Comparison of ENCODE assay signal across 15 mouse cellular contexts in genomic region chr12:102450437-102450836, GRCm38 (mm10). TPM values are rescaled to one million over a fixed set of nuclear protein-coding genes. Genes with fewer than 3 reads are reported as not detected.
A peak's percentile ranks its signal among the peaks of the same experiment; 100 is the strongest.
DNase-seq lines count a peak whose midpoint lies in the region; ATAC-seq lines count a peak whose summit lies in the region.
"Had no signal": no experiment of that assay in that cellular context is flagged by ENCODE, and none has a peak within 500 bp of the region (broad histone marks: within the 10 kb centered on the region; RNA-seq: fewer than 3 reads in every experiment).

No protein-coding gene starts in this region.

- H3K27me3 ChIP-seq in lung, embryonic 16.5 days (ENCODE audit: control insufficient read depth, insufficient read depth, low read depth, low read length): no peaks in the 10 kb centered on the region
- H3K27me3 ChIP-seq: hindbrain, embryonic 12.5 days; midbrain, embryonic 13.5 days had no signal

- H3K27ac ChIP-seq in lung, embryonic 16.5 days (ENCODE audit: low read length): no peak overlapping the region; the same call in 1 of the 2 replicates
- H3K27ac ChIP-seq: hindbrain, embryonic 12.5 days; midbrain, embryonic 13.5 days had no signal

- H3K4me3 ChIP-seq in lung, embryonic 16.5 days (ENCODE audit: low read length): no peak overlapping the region
- H3K4me3 ChIP-seq: hindbrain, embryonic 12.5 days; midbrain, embryonic 13.5 days had no signal

- 37% methylated on average over 10 of the region's 10 CpGs for WGBS in lung, embryonic 16.5 days

- no peak overlapping the region for H3K9ac ChIP-seq in lung, embryonic 16.5 days (ENCODE audit: low read length)
- H3K9ac ChIP-seq: forebrain, postnatal 0 days; hindbrain, embryonic 12.5 days; midbrain, embryonic 13.5 days had no signal

- peak; percentile 95 for DNase-seq in heart, adult 11 months
- DNase-seq in heart, postnatal 25 days (ENCODE audit: low spot score): no peak
- DNase-seq in lung, postnatal 36 days: no peak
- peak; percentile 54 for DNase-seq in heart, postnatal 10 days
- peak; percentile 44 for DNase-seq in skeletal muscle tissue, adult 2 months (ENCODE audit: low read depth, low spot score)
- DNase-seq in retina, postnatal 1 day: no peak
- DNase-seq in thymus, postnatal 25 days: no peak
- DNase-seq: adrenal gland, adult 8-10 months; B cell, adult 2 months; cerebellum, adult 11-12 months; forebrain, postnatal 0 days; left cerebral cortex, postnatal 4 days had no signal

- H3K4me2 ChIP-seq in lung, embryonic 16.5 days (ENCODE audit: low read depth, low read length): no peak overlapping the region
- H3K4me2 ChIP-seq: hindbrain, embryonic 12.5 days; midbrain, embryonic 13.5 days had no signal

- no peaks in the 10 kb centered on the region for H3K36me3 ChIP-seq in lung, embryonic 16.5 days (ENCODE audit: control insufficient read depth, insufficient read depth, low read length)
- H3K36me3 ChIP-seq: hindbrain, embryonic 12.5 days; midbrain, embryonic 13.5 days had no signal

- no peaks in the 10 kb centered on the region for H3K9me3 ChIP-seq in lung, embryonic 16.5 days (ENCODE audit: control insufficient read depth, low read length)
- H3K9me3 ChIP-seq: hindbrain, embryonic 12.5 days; midbrain, embryonic 13.5 days had no signal

- peak; percentile 62 for ATAC-seq in lung, embryonic 16.5 days (ENCODE audit: low read depth)
- ATAC-seq: forebrain, postnatal 0 days; midbrain, embryonic 13.5 days had no signal

- intact Hi-C loops in heart, postnatal 25 days (cut with DNase I): no loop called here
- intact Hi-C loops in heart, postnatal 10 days (cut with DNase I): loop anchor here (5.0 kb wide), 1 partner anchor 33 kb away; no protein-coding TSS in a partner anchor

- H3K4me1 ChIP-seq in lung, embryonic 16.5 days (replicated peaks; ENCODE audit: control insufficient read depth, insufficient read depth, low read length): peaks cover 6% of the 10 kb centered on the region; the same call in 1 of the 2 replicates
- H3K4me1 ChIP-seq: hindbrain, embryonic 12.5 days; midbrain, embryonic 13.5 days had no signal

RNA-seq across cellular contexts. Expression of gene Lgmn, which starts 10.8 kb away (rescaled TPM):
- total RNA-seq in heart, postnatal 25 days (2021): 10 to 100 TPM; 62.2 to 72.2 TPM
- polyA plus RNA-seq in lung, embryonic 16.5 days (2015; fragmentation: Nextera tagmentation; extraction: Ambion mirVana): 139 and 142 TPM in 2 replicates
- total RNA-seq in heart, postnatal 10 days (2021): 10 to 100 TPM; 93.2 to 94.9 TPM

RNA-seq across cellular contexts. Expression of gene Golga5, which starts 18.5 kb away (rescaled TPM):
- 10 to 100 TPM; 23.8 to 24.4 TPM for total RNA-seq in heart, postnatal 25 days (2021)
- polyA plus RNA-seq in lung, embryonic 16.5 days (2015; fragmentation: Nextera tagmentation; extraction: Ambion mirVana): 34.2 and 35.5 TPM in 2 replicates
- 10 to 100 TPM; 24.5 to 25.9 TPM for total RNA-seq in heart, postnatal 10 days (2021)

Comparison
In these comparisons a context has a peak if more than half of its experiments do, and no peak if none do; other contexts are left out.
1. DNase-seq: peak in heart, adult 11 months (single experiment), heart, postnatal 10 days (2 of 2) and skeletal muscle tissue, adult 2 months (single experiment); none in heart, postnatal 25 days (single experiment), lung, postnatal 36 days (single experiment), retina, postnatal 1 day (single experiment) and thymus, postnatal 25 days (single experiment).